Mouse (Mus musculus): ENCODE data around the gene Tmem210. TPM values are rescaled to one million over a fixed set of nuclear protein-coding genes. Genes with fewer than 3 reads are reported as not detected.

The Tmem210 gene
- polyA plus RNA-seq, 1 experiment from 2014 or later, result not detected

- no peak overlapping the region for H3K4me3 ChIP-seq (ENCODE audit: low read depth, low read length)
These were observed 23.5 kb downstream of the Tmem210 start for GRCm38 (mm10) chr2:25311491-25311891.

DNA sequence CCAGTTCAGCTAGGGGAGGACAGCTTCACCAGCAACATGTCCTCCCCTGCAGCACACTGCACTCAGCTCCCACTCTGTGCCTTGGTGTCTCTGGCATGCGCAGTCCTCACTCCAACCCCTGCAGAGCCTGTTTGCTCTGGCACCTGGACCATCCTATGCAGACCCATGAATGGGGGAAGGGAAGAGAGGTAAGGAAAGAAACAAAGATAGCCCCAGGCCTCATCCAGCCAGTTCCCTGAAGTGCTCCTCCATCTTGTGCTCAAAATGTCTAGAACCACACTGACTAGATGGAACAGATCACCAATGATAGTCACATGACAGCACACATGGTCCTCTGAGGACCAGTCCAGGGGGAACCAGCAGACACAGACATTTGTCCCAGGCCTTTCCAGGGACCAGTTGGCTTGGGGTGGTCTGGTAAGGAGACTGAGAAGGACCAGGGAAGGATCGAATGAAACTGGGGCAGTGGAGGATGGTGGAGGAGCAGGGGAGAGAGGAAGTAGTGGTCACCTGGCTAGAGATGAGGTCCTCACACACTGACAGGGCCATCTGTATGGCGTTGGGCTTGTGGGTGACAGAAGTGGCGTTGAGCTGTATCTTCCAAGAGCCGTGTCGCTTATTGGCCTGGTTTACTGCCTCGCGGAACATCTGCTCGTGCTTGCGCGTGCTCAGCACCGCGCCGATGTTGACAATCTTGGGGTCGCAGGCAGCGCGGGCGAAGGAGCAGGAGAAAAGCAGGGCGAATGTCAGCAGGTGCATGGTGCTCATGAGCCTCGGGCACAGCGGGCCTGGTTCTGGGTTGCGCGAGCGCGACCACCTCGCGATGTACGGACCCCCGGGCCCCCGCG is 30.4 kb downstream of the Tmem210 start:
- no peak for DNase-seq (ENCODE audit: low spot score)
- peaks cover 3% of the 10 kb centered on the region; the same call in 1 of the 2 replicates for H3K4me1 ChIP-seq (replicated peaks; ENCODE audit: control insufficient read depth, insufficient read depth, low read length)
- peak; percentile 32; the same call in 1 of the 2 replicates for ATAC-seq (replicated peaks; ENCODE audit: low FRiP score, low TSS enrichment, low read depth)
- H3K4me2 ChIP-seq (ENCODE audit: low read length), result peak overlapping the region; percentile 49
- no peaks in the 10 kb centered on the region for H3K9me3 ChIP-seq (ENCODE audit: control insufficient read depth, low read length)
- no peaks in the 10 kb centered on the region for H3K36me3 ChIP-seq (ENCODE audit: control insufficient read depth, insufficient read depth, low read length)
- no peak overlapping the region for H3K27ac ChIP-seq (ENCODE audit: low read depth)
- peaks cover 52% of the 10 kb centered on the region for H3K27me3 ChIP-seq (replicated peaks; ENCODE audit: control insufficient read depth, insufficient read depth, low read length)
- 7% methylated on average over 31 of the region's 31 CpGs for WGBS
- H3K9ac ChIP-seq (ENCODE audit: low read length), result no peak overlapping the region
- peak overlapping the region; percentile 31 for H3K4me3 ChIP-seq (ENCODE audit: low read depth, low read length)

More at GRCm38 (mm10) chr2:25311491-25311891, 23.5 kb downstream of the Tmem210 start:
- H3K27ac ChIP-seq (ENCODE audit: low read depth), result no peak overlapping the region
- peaks cover 78% of the 10 kb centered on the region for H3K27me3 ChIP-seq (replicated peaks; ENCODE audit: control insufficient read depth, insufficient read depth, low read length)
- H3K4me2 ChIP-seq (ENCODE audit: low read length), result peak overlapping the region; percentile 33
- no peaks in the 10 kb centered on the region for H3K36me3 ChIP-seq (ENCODE audit: control insufficient read depth, insufficient read depth, low read length)
- ATAC-seq (replicated peaks; ENCODE audit: low FRiP score, low TSS enrichment, low read depth) (peak; percentile 74), DNase-seq (ENCODE audit: low spot score) (no peak)
- no peaks in the 10 kb centered on the region for H3K9me3 ChIP-seq (ENCODE audit: control insufficient read depth, low read length)
- no peaks in the 10 kb centered on the region for H3K4me1 ChIP-seq (replicated peaks; ENCODE audit: control insufficient read depth, insufficient read depth, low read length)
- no peak overlapping the region for H3K9ac ChIP-seq (ENCODE audit: low read length)
- WGBS, result 3% methylated on average over 11 of the region's 11 CpGs

DNA sequence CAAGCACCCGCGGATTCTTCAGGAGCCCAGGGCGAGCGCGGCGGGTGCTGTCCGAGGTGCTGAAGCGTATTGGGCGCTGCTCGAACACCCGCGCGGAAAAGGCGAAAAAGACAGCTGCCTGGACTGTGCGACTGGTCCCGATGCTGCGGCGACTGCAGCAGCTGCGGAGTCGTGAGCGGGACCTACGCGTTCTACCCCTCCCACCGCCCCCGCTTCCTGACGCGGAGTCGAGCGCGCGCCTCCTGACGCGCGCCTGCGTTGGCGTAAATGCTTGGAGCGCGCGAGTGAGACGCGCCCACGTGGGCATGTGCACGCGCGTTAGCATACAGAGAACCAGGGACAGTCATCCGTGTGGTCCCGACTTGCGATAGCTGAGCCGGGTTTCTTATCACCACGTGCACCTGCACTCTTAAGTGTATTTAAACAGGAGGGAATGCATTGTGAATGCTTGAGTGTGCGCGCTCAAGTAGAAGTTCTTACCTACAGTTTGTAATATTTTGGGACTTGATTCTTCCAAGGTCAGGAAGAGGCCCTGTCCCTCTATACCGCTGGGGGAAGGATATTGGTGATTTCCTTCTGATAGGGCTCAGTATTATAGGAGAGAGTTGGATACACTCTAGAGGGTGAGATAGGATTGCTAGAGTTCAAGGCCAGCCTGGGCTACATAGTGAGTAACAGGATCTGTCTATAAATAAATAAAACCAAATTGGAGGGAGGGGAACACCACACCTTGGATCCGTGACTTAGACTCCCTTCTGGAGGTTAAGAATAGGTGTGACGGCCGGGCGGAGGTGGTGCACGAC is 31.2 kb downstream of the Tmem210 start, which contains the start of gene Grin1:
Gene Grin1, minus strand, starts transcription at position 217 of the 803 bp plus-strand sequence.
- Histone ChIP-seq H3K9me3 (ENCODE audit: control insufficient read depth, low read length) (no peaks in the 10 kb centered on the region), H3K36me3 (ENCODE audit: control insufficient read depth, insufficient read depth, low read length) (no peaks in the 10 kb centered on the region), H3K4me1 (replicated peaks; ENCODE audit: control insufficient read depth, insufficient read depth, low read length) (peaks cover 3% of the 10 kb centered on the region; the same call in 1 of the 2 replicates), H3K4me3 (ENCODE audit: low read depth, low read length) (peak within 1 kb of the TSS; percentile 31), H3K9ac (ENCODE audit: low read length) (no peak within 1 kb of the TSS), H3K4me2 (ENCODE audit: low read length) (peak within 1 kb of the TSS; percentile 49), H3K27me3 (replicated peaks; ENCODE audit: control insufficient read depth, insufficient read depth, low read length) (peaks cover 43% of the 10 kb centered on the region), H3K27ac (ENCODE audit: low read depth) (no peak within 1 kb of the TSS)
- ATAC-seq (replicated peaks; ENCODE audit: low FRiP score, low TSS enrichment, low read depth) (peak; percentile 76), DNase-seq (ENCODE audit: low spot score) (peak; percentile 90)
- WGBS, result 9% methylated on average over 58 of the region's 58 CpGs

- H3K27me3 ChIP-seq (replicated peaks; ENCODE audit: control insufficient read depth, insufficient read depth, low read length), result peaks cover 43% of the 10 kb centered on the region
- H3K36me3 ChIP-seq (ENCODE audit: control insufficient read depth, insufficient read depth, low read length), result no peaks in the 10 kb centered on the region
- H3K9ac ChIP-seq (ENCODE audit: low read length), result no peak overlapping the region
- H3K4me2 ChIP-seq (ENCODE audit: low read length), result no peak overlapping the region
- 38% methylated on average over 2 of the region's 2 CpGs for WGBS
- H3K27ac ChIP-seq (ENCODE audit: low read depth), result no peak overlapping the region
- DNase-seq (ENCODE audit: low spot score) (no peak), ATAC-seq (replicated peaks; ENCODE audit: low FRiP score, low TSS enrichment, low read depth) (no peak)
- peaks cover 3% of the 10 kb centered on the region; the same call in 1 of the 2 replicates for H3K4me1 ChIP-seq (replicated peaks; ENCODE audit: control insufficient read depth, insufficient read depth, low read length)
- H3K4me3 ChIP-seq (ENCODE audit: low read depth, low read length), result no peak overlapping the region
- no peaks in the 10 kb centered on the region for H3K9me3 ChIP-seq (ENCODE audit: control insufficient read depth, low read length)
These were observed 32.1 kb downstream of the Tmem210 start for GRCm38 (mm10) chr2:25320084-25320483.

- no peak for DNase-seq (ENCODE audit: low spot score)
- H3K36me3 ChIP-seq (ENCODE audit: control insufficient read depth, insufficient read depth, low read length), result no peaks in the 10 kb centered on the region
- no peak overlapping the region for H3K27ac ChIP-seq (ENCODE audit: low read depth)
- no peak overlapping the region for H3K9ac ChIP-seq (ENCODE audit: low read length)
- H3K9me3 ChIP-seq (ENCODE audit: control insufficient read depth, low read length), result no peaks in the 10 kb centered on the region
- WGBS, result 74% methylated on average over 2 of the region's 2 CpGs
- no peak overlapping the region for H3K4me2 ChIP-seq (ENCODE audit: low read length)
- H3K4me1 ChIP-seq (replicated peaks; ENCODE audit: control insufficient read depth, insufficient read depth, low read length), result no peaks in the 10 kb centered on the region
- H3K27me3 ChIP-seq (replicated peaks; ENCODE audit: control insufficient read depth, insufficient read depth, low read length), result peaks cover 2% of the 10 kb centered on the region; the same call in 1 of the 2 replicates
- ATAC-seq (replicated peaks; ENCODE audit: low FRiP score, low TSS enrichment, low read depth), result no peak
- no peak overlapping the region for H3K4me3 ChIP-seq (ENCODE audit: low read depth, low read length)
These were observed 38.1 kb downstream of the Tmem210 start for GRCm38 (mm10) chr2:25326036-25326435.

- Histone ChIP-seq H3K9ac (ENCODE audit: low read length) (no peak overlapping the region), H3K4me1 (replicated peaks; ENCODE audit: control insufficient read depth, insufficient read depth, low read length) (peaks cover 10% of the 10 kb centered on the region; the same call in 1 of the 2 replicates), H3K36me3 (ENCODE audit: control insufficient read depth, insufficient read depth, low read length) (no peaks in the 10 kb centered on the region), H3K27me3 (replicated peaks; ENCODE audit: control insufficient read depth, insufficient read depth, low read length) (no peaks in the 10 kb centered on the region), H3K27ac (ENCODE audit: low read depth) (no peak overlapping the region), H3K9me3 (ENCODE audit: control insufficient read depth, low read length) (no peaks in the 10 kb centered on the region), H3K4me3 (ENCODE audit: low read depth, low read length) (no peak overlapping the region), H3K4me2 (ENCODE audit: low read length) (no peak overlapping the region)
- ATAC-seq (replicated peaks; ENCODE audit: low FRiP score, low TSS enrichment, low read depth), result no peak
- DNase-seq (ENCODE audit: low spot score), result no peak
- WGBS, result 43% methylated on average over 7 of the region's 7 CpGs
These were observed 40.5 kb downstream of the Tmem210 start for GRCm38 (mm10) chr2:25328440-25328839.

- Histone ChIP-seq H3K4me2 (ENCODE audit: low read length) (peak overlapping the region; percentile 65), H3K9me3 (ENCODE audit: control insufficient read depth, low read length) (no peaks in the 10 kb centered on the region), H3K27ac (ENCODE audit: low read depth) (no peak overlapping the region), H3K4me3 (ENCODE audit: low read depth, low read length) (peak overlapping the region; percentile 96), H3K27me3 (replicated peaks; ENCODE audit: control insufficient read depth, insufficient read depth, low read length) (no peaks in the 10 kb centered on the region), H3K4me1 (replicated peaks; ENCODE audit: control insufficient read depth, insufficient read depth, low read length) (peaks cover 14% of the 10 kb centered on the region; the same call in 1 of the 2 replicates), H3K36me3 (ENCODE audit: control insufficient read depth, insufficient read depth, low read length) (peaks cover 27% of the 10 kb centered on the region), H3K9ac (ENCODE audit: low read length) (peak overlapping the region; percentile 96; the same call in 1 of the 2 replicates)
- WGBS, result 61% methylated on average over 9 of the region's 9 CpGs
- DNase-seq (ENCODE audit: low spot score) (no peak), ATAC-seq (replicated peaks; ENCODE audit: low FRiP score, low TSS enrichment, low read depth) (no peak)
These were observed 43.5 kb downstream of the Tmem210 start for GRCm38 (mm10) chr2:25331470-25331869.
